Mouse (Mus musculus) liver, embryonic 11.5 days (tissue): Measurements from ENCODE around the gene Pphln1. TPM values are rescaled to one million over a fixed set of nuclear protein-coding genes. Genes with fewer than 3 reads are reported as not detected.

Experiments used
- ATAC-seq: fragments of 200-750 bp; cut with Nextera tagmentation; replicated peaks from 2 replicates; pipeline ENCODE4 v1.8.0; 2017; ENCODE audit warnings: moderate number of reproducible peaks, mild to moderate bottlenecking, moderate TSS enrichment, moderate library complexity; ENCODE audit not compliant: low FRiP score
- DNase-seq: peaks from one replicate; pipeline ENCODE4 v3.0.0-alpha.2; 2017; ENCODE audit warnings: low spot score
- H3K27ac ChIP-seq: fragments of 300-500 bp; sonication (generic); 2 replicates; pipeline ENCODE4 v1.5.1; 2014; ENCODE audit warnings: mild to moderate bottlenecking, low read depth, low read length, control low read depth
- H3K27me3 ChIP-seq: fragments of 300-500 bp; sonication (generic); replicated peaks from 2 replicates; pipeline ENCODE4 v1.6.1; 2014; ENCODE audit warnings: low read length, mixed read lengths; ENCODE audit not compliant: control insufficient read depth, insufficient read depth
- H3K36me3 ChIP-seq: fragments of 300-500 bp; sonication (generic); 2 replicates; pipeline ENCODE4 v1.6.1; 2014; ENCODE audit warnings: mild to moderate bottlenecking, low read length, moderate library complexity, mixed read lengths; ENCODE audit not compliant: control insufficient read depth, insufficient read depth
- H3K4me1 ChIP-seq: fragments of 300-500 bp; sonication (generic); replicated peaks from 2 replicates; pipeline ENCODE4 v1.6.1; 2014; ENCODE audit warnings: low read length, mixed read lengths; ENCODE audit not compliant: control insufficient read depth, insufficient read depth
- H3K4me2 ChIP-seq: fragments of 300-500 bp; sonication (generic); 2 replicates; pipeline ENCODE4 v1.6.1; 2014; ENCODE audit warnings: mild to moderate bottlenecking, control low read depth, moderate library complexity
- H3K4me3 ChIP-seq: fragments of 300-500 bp; sonication (generic); 2 replicates; pipeline ENCODE4 v1.5.1; 2014; ENCODE audit warnings: low read depth, low read length, control low read depth
- H3K9ac ChIP-seq: fragments of 300-500 bp; sonication (generic); 2 replicates; pipeline ENCODE4 v1.6.1; 2014; ENCODE audit warnings: low read depth, low read length, control low read depth
- H3K9me3 ChIP-seq: fragments of 300-500 bp; sonication (generic); 2 replicates; pipeline ENCODE4 v1.6.1; 2016; ENCODE audit warnings: low read length, inconsistent platforms, mixed read lengths; ENCODE audit not compliant: control insufficient read depth
- WGBS: fragments of 180-500 bp; shearing (Covaris S2); extraction: QIAGEN DNeasy Blood & Tissue Kit; methylation state at CpG from one replicate; pipeline ENCODE4 v1.1.7; 2014; 5-methylcytosine and 5-hydroxymethylcytosine counted together
- polyA plus RNA-seq: library from polyadenylated mRNA; unstranded; fragments of >200 nt; fragmentation: Nextera tagmentation; extraction: Ambion mirVana; gene quantifications from 2 replicates; pipeline ENCODE4 v1.2.1, GENCODE M21; 2014

Gene Pphln1
- polyA plus RNA-seq, 1 experiment from 2014 or later = 51.3 TPM

- Histone ChIP-seq H3K36me3 (no peaks in the 10 kb centered on the region), H3K4me3 (no peak overlapping the region), H3K4me1 (peaks cover 48% of the 10 kb centered on the region), H3K9ac (no peak overlapping the region), H3K9me3 (no peaks in the 10 kb centered on the region), H3K4me2 (no peak overlapping the region), H3K27me3 (no peaks in the 10 kb centered on the region; the same call in none of the 2 replicates), H3K27ac (no peak overlapping the region)
- WGBS = 73% methylated on average over 11 of the region's 11 CpGs
- peak; percentile 29 for DNase-seq
- ATAC-seq = no peak
Observed at GRCm38 (mm10) chr15:93517022-93517565, 118.9 kb downstream of the Pphln1 start.

- peaks cover 56% of the 10 kb centered on the region for H3K4me1 ChIP-seq
- no peaks in the 10 kb centered on the region; the same call in none of the 2 replicates for H3K27me3 ChIP-seq
Observed at GRCm38 (mm10) chr15:93518143-93518902, 120.2 kb downstream of the Pphln1 start.

GRCm38 (mm10) chr15:93518941-93519835, 121.0 kb downstream of the Pphln1 start:
- ATAC-seq (peak; percentile 92), DNase-seq (peak; percentile 87)
- H3K27me3 ChIP-seq = no peaks in the 10 kb centered on the region; the same call in none of the 2 replicates
- no peaks in the 10 kb centered on the region for H3K9me3 ChIP-seq
- H3K36me3 ChIP-seq = no peaks in the 10 kb centered on the region
- peak overlapping the region; percentile 98 for H3K4me2 ChIP-seq
- H3K27ac ChIP-seq = peak overlapping the region; percentile 48
- peak overlapping the region; percentile 82 for H3K4me3 ChIP-seq
- H3K9ac ChIP-seq = peak overlapping the region; percentile 69
- H3K4me1 ChIP-seq = peaks cover 53% of the 10 kb centered on the region
- under 1% methylated on average over 85 of the region's 85 CpGs for WGBS

More at GRCm38 (mm10) chr15:93518143-93518902, 120.2 kb downstream of the Pphln1 start:
- peak overlapping the region; percentile 98 for H3K4me2 ChIP-seq
- no peaks in the 10 kb centered on the region for H3K36me3 ChIP-seq
- DNase-seq (no peak), ATAC-seq (no peak)
- H3K9ac ChIP-seq = peak overlapping the region; percentile 69
- H3K27ac ChIP-seq = peak overlapping the region; percentile 48; the same call in 1 of the 2 replicates
- no peaks in the 10 kb centered on the region for H3K9me3 ChIP-seq
- WGBS = 5% methylated on average over 23 of the region's 23 CpGs
- peak overlapping the region; percentile 82 for H3K4me3 ChIP-seq

- peak overlapping the region; percentile 48; the same call in 1 of the 2 replicates for H3K27ac ChIP-seq
- DNase-seq = no peak
- H3K9ac ChIP-seq = peak overlapping the region; percentile 69; the same call in 1 of the 2 replicates
- H3K4me1 ChIP-seq = peaks cover 50% of the 10 kb centered on the region
- H3K27me3 ChIP-seq = no peaks in the 10 kb centered on the region; the same call in none of the 2 replicates
- H3K4me3 ChIP-seq = peak overlapping the region; percentile 82
- no peaks in the 10 kb centered on the region for H3K36me3 ChIP-seq
- ATAC-seq = no peak
- 6% methylated on average over 17 of the region's 17 CpGs for WGBS
- peak overlapping the region; percentile 98 for H3K4me2 ChIP-seq
- no peaks in the 10 kb centered on the region for H3K9me3 ChIP-seq
Observed at GRCm38 (mm10) chr15:93519836-93520826, 122.0 kb downstream of the Pphln1 start.

DNA sequence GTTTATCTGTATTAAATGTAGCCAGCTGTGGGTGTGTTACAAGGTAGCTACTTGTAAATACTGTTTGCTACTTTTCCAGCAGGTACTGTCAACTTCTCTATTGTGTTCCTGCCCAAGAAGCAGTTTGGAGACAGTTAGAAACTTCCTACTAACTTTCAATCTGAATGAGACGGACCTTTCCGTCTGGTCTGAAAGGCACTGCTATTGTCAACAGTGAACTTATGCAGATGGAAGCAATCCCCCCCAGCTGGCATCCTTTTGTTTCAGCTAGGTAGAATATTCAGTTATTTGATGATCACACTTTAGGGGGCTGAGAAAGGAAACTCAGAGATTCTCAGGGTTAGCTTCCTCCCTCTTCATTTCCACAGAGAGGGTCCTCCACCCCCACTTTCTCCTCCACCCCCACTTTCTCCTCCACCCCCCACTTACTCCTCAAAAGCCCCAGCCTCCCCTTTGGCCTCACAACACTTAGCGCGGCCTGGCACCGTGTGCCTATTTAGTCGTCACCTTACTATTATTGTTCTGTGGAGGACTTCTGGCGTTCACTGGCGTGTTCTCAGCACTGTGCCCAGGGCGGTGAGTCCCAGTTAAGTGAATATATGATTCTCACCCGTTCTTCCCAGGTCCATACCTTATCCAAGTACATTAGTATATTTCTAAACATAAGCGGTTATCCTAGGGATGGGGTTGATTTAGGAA, 123.1 kb downstream of the Pphln1 start:
- WGBS = 44% methylated on average over 11 of the region's 11 CpGs
- Histone ChIP-seq H3K27me3 (no peaks in the 10 kb centered on the region; the same call in none of the 2 replicates), H3K9ac (no peak overlapping the region), H3K9me3 (no peaks in the 10 kb centered on the region), H3K36me3 (no peaks in the 10 kb centered on the region), H3K27ac (no peak overlapping the region), H3K4me2 (no peak overlapping the region), H3K4me1 (peaks cover 55% of the 10 kb centered on the region), H3K4me3 (no peak overlapping the region)
- ATAC-seq (no peak), DNase-seq (no peak)

- peaks cover 55% of the 10 kb centered on the region for H3K4me1 ChIP-seq
- no peak for DNase-seq
- no peak overlapping the region for H3K9ac ChIP-seq
- H3K4me2 ChIP-seq = no peak overlapping the region
- 22% methylated on average over 3 of the region's 3 CpGs for WGBS
- H3K27ac ChIP-seq = no peak overlapping the region
- H3K9me3 ChIP-seq = no peaks in the 10 kb centered on the region
- no peak for ATAC-seq
- no peaks in the 10 kb centered on the region for H3K36me3 ChIP-seq
- H3K27me3 ChIP-seq = no peaks in the 10 kb centered on the region; the same call in none of the 2 replicates
- H3K4me3 ChIP-seq = no peak overlapping the region
Observed at GRCm38 (mm10) chr15:93521787-93522180, 123.6 kb downstream of the Pphln1 start.

DNA sequence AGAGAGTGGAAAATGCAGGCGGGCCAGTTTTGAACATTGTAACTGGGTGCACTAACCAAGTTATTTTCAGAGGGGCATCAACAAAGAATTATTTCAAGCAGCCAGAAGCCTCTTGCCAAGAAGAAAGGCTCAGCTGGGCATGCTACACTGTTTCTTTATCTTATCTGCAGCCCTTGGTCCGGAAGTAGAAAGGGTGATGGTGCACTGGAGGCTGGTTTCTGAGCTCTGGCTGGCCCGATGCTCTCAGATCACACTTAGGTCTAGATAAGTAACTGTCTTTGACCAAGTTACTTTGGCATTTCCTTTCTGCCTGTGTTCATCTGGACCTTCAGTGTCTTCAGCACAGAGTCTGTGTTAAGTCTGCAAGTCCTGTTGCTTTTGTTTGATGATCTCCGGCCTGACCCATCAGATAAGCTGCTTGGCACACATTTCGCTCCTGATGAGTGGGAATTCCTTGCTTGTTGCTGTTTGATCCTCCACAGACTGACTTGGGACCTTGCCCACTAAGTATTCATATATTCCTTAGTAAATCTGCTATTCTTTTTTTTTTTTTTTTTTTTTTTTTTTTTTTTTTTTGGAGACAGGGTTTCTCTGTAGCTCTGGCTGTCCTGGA, 127.3 kb downstream of the Pphln1 start:
- H3K9ac ChIP-seq = no peak overlapping the region
- H3K9me3 ChIP-seq = no peaks in the 10 kb centered on the region
- H3K36me3 ChIP-seq = no peaks in the 10 kb centered on the region
- H3K4me3 ChIP-seq = no peak overlapping the region
- ATAC-seq (peak; percentile 63), DNase-seq (no peak)
- peaks cover 43% of the 10 kb centered on the region for H3K4me1 ChIP-seq
- H3K27me3 ChIP-seq = no peaks in the 10 kb centered on the region; the same call in 1 of the 2 replicates
- WGBS = 27% methylated on average over 5 of the region's 5 CpGs
- H3K27ac ChIP-seq = no peak overlapping the region
- peak overlapping the region; percentile 10; the same call in 1 of the 2 replicates for H3K4me2 ChIP-seq
